Mouse (Mus musculus) megakaryocyte, adult 5-6 weeks (primary cell): ENCODE data around the gene Dazl. TPM values are rescaled to one million over a fixed set of nuclear protein-coding genes. Genes with fewer than 3 reads are reported as not detected.
"Not testable (repeated sequence)": the region's sequence is repeated elsewhere in the genome, so short reads cannot be mapped to it uniquely, and the experiment has no call there.

Source experiments
- ATAC-seq: 2 replicates; pipeline ENCODE4 v1.8.0; 2016; ENCODE audit warnings: mild to moderate bottlenecking, inconsistent platforms; ENCODE audit not compliant: poor library complexity, severe bottlenecking
- total RNA-seq, 2 experiments: library from RNA; stranded (forward) in 1 of 2; stranded (reverse) in 1 of 2; fragments of 153-499, 151-499 nt in 1 of 2; fragments of 221-1000, 200-1000 nt in 1 of 2; gene quantifications; 2 replicates each; pipeline versions ENCODE4 v1.2.3 to v1.2.4; 2015 to 2017

Dazl gene
- total RNA-seq, 2 experiments from 2014 or later: 0.13 TPM; not detected in 1

GRCm38 (mm10) chr17:50292661-50293171 is 720 bp downstream of the Dazl start:
- peak; percentile 100 for ATAC-seq

- no peak for ATAC-seq
These were observed 1.8 kb downstream of the Dazl start for GRCm38 (mm10) chr17:50291485-50292200.

GRCm38 (mm10) chr17:50284845-50285244 is 8.6 kb downstream of the Dazl start:
- peak; percentile 45; the same call in 1 of the 2 replicates for ATAC-seq

- ATAC-seq: not testable (repeated sequence)
These were observed 31.8 kb downstream of the Dazl start for GRCm38 (mm10) chr17:50261615-50262014.

- ATAC-seq: no peak
These were observed 32.6 kb downstream of the Dazl start for GRCm38 (mm10) chr17:50260856-50261255.

GRCm38 (mm10) chr17:50246605-50247004 is 46.8 kb downstream of the Dazl start:
- no peak for ATAC-seq

GRCm38 (mm10) chr17:50244675-50245074 is 48.8 kb downstream of the Dazl start:
- no peak for ATAC-seq

GRCm38 (mm10) chr17:50243326-50243725 is 50.1 kb downstream of the Dazl start:
- no peak for ATAC-seq

GRCm38 (mm10) chr17:50237818-50238610 is 55.4 kb downstream of the Dazl start:
- ATAC-seq: peak; percentile 78

- peak; percentile 93 for ATAC-seq
These were observed 56.1 kb downstream of the Dazl start for GRCm38 (mm10) chr17:50237436-50237709.

- no peak for ATAC-seq
These were observed 56.6 kb downstream of the Dazl start for GRCm38 (mm10) chr17:50236702-50237435.

GRCm38 (mm10) chr17:50235943-50236701 is 57.3 kb downstream of the Dazl start:
- no peak for ATAC-seq

- no peak for ATAC-seq
These were observed 59.5 kb downstream of the Dazl start for GRCm38 (mm10) chr17:50233956-50234355.

GRCm38 (mm10) chr17:50232821-50233220 is 60.6 kb downstream of the Dazl start:
- no peak for ATAC-seq

- ATAC-seq: no peak
These were observed 62.2 kb downstream of the Dazl start for GRCm38 (mm10) chr17:50231206-50231605.

GRCm38 (mm10) chr17:50229534-50229933 is 63.9 kb downstream of the Dazl start:
- no peak for ATAC-seq

Other genes starting within 250 kb of the Dazl start
- gene Rftn1, start 103.0 kb downstream of the Dazl start, total RNA-seq (2015): 12.0 and 13.0 TPM in 2 replicates
- gene Rftn1, start 103.0 kb downstream of the Dazl start, total RNA-seq (2017): 23.1 and 29.0 TPM in 2 replicates
- gene Plcl2, start 215.8 kb upstream of the Dazl start, total RNA-seq (2015): 52.0 and 54.7 TPM in 2 replicates
- gene Plcl2, start 215.8 kb upstream of the Dazl start, total RNA-seq (2017): 58.9 and 61.4 TPM in 2 replicates